Mouse (Mus musculus): ENCODE measurements around the gene 4930402H24Rik. TPM values are rescaled to one million over a fixed set of nuclear protein-coding genes. Genes with fewer than 3 reads are reported as not detected.

The 4930402H24Rik gene
- total and polyA plus RNA-seq, 2 experiments from 2014 or later: 57.6 to 131 TPM

DNA sequence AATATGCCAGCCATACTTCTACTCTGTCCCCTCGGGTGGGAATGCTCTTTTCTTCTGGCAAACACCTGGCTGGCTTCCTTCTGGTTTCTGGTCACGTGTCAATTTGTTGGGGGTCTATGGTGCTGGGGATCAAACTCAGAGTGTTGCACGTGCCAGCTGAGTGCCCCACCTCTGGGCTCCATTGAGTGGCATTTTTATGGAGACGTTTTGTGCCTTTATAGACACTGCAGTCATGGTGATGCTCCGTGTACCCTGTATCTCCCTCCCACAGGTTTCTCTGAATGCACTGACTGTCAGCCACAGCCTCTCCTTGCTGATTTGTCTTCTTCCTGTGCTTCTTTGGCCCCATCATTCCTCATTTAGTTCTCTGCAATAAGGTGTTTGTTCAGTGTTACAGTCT, 174.4 kb downstream of the 4930402H24Rik start:
- 73% methylated on average over 5 of the region's 5 CpGs for WGBS

GRCm38 (mm10) chr2:130730746-130731145, 175.5 kb downstream of the 4930402H24Rik start:
- WGBS: 90% methylated on average over 9 of the region's 9 CpGs

More for the DNA sequence above, 174.4 kb downstream of the 4930402H24Rik start:
- no peak for DNase-seq (ENCODE audit: low spot score)
- H3K27me3 ChIP-seq (ENCODE audit: insufficient read depth, low read length): no peaks in the 10 kb centered on the region
- H3K9ac ChIP-seq (replicated peaks; ENCODE audit: low read length): no peak overlapping the region
- no peak overlapping the region for H3K4me2 ChIP-seq (ENCODE audit: low read depth, low read length)
- H3K4me3 ChIP-seq (ENCODE audit: low read length): no peak overlapping the region
- no peak for ATAC-seq
- peaks cover 73% of the 10 kb centered on the region for H3K36me3 ChIP-seq (ENCODE audit: insufficient read depth, low read length)
- no peak overlapping the region for H3K27ac ChIP-seq
- no peak for TF ChIP-seq CTCF (IDR thresholded peaks at IDR 0.05; ENCODE audit: low read depth)
- no peaks in the 10 kb centered on the region for H3K9me3 ChIP-seq (ENCODE audit: low read length)
- H3K4me1 ChIP-seq (ENCODE audit: insufficient read depth, low read length): no peaks in the 10 kb centered on the region

DNA sequence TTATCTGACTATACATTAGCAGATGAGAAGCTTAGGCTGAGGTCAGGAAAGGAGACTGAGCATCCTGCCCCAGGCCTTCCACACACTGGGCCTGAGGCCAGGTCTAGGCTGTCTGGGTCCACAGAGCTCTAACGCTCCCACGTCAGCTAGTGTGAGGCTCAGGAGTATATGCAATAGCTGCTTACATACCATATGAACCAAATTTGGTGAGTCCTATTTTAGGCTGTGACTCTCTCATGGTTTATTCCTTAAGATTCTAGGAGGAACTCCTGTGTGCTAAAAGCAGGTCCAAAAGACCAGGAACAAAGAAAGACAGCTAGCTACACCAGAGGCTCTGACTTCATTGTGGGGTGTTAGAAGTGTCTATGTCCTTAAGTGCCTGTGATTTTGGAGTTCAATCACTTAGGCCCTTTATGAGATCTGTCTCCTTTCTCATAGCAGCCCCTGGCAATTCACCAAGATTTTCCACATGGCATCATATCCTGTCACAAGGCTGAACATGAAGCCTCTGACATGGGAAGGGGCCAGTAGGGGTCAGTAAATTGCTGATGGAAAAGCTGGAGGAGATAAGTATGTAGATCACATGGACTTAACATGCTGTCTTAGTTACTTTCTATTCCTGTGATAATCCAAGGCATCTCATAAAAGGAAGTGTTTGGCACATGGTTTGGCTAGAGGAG, 177.2 kb downstream of the 4930402H24Rik start:
- 93% methylated on average over 2 of the region's 2 CpGs for WGBS
- Histone ChIP-seq H3K9me3 (ENCODE audit: low read length) (no peaks in the 10 kb centered on the region), H3K27ac (no peak overlapping the region), H3K27me3 (ENCODE audit: insufficient read depth, low read length) (no peaks in the 10 kb centered on the region), H3K4me3 (ENCODE audit: low read length) (no peak overlapping the region), H3K9ac (replicated peaks; ENCODE audit: low read length) (no peak overlapping the region), H3K4me1 (ENCODE audit: insufficient read depth, low read length) (no peaks in the 10 kb centered on the region), H3K4me2 (ENCODE audit: low read depth, low read length) (no peak overlapping the region), H3K36me3 (ENCODE audit: insufficient read depth, low read length) (peaks cover 71% of the 10 kb centered on the region)
- no peak for TF ChIP-seq CTCF (IDR thresholded peaks at IDR 0.05; ENCODE audit: low read depth)
- peak; percentile 30 for DNase-seq (ENCODE audit: low spot score)
- ATAC-seq: no peak

More at GRCm38 (mm10) chr2:130730746-130731145, 175.5 kb downstream of the 4930402H24Rik start:
- Histone ChIP-seq H3K36me3 (ENCODE audit: insufficient read depth, low read length) (peaks cover 73% of the 10 kb centered on the region), H3K4me2 (ENCODE audit: low read depth, low read length) (no peak overlapping the region), H3K4me1 (ENCODE audit: insufficient read depth, low read length) (no peaks in the 10 kb centered on the region), H3K4me3 (ENCODE audit: low read length) (no peak overlapping the region), H3K27me3 (ENCODE audit: insufficient read depth, low read length) (no peaks in the 10 kb centered on the region), H3K9ac (replicated peaks; ENCODE audit: low read length) (no peak overlapping the region), H3K27ac (no peak overlapping the region), H3K9me3 (ENCODE audit: low read length) (no peaks in the 10 kb centered on the region)
- no peak for TF ChIP-seq CTCF (IDR thresholded peaks at IDR 0.05; ENCODE audit: low read depth)
- ATAC-seq (no peak), DNase-seq (ENCODE audit: low spot score) (no peak)

DNA sequence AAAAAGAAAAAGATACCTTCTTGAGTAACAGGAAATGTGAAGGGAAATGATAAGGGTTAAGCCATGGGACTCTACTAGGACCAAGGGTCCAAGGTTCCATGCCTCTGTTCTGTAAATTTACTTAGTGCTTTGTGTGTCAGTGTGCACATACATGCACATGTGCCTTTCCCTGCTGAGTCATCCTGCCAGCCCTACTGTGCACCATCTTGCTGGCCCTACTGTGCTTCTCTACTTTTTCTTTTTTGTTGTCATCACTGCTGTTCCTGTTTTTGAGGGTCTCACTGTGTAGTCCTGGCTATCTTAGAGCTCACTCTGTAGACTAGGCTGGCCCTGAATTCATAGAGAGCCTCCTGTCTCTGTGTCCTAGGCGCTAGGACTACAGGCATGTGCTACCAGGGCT, 178.5 kb downstream of the 4930402H24Rik start:
- WGBS: 94% methylated on average over 1 of the region's 1 CpGs
- ATAC-seq: no peak
- H3K4me2 ChIP-seq (ENCODE audit: low read depth, low read length): no peak overlapping the region

GRCm38 (mm10) chr2:130724369-130724768, 181.8 kb downstream of the 4930402H24Rik start:
- no peak for ATAC-seq
- H3K4me2 ChIP-seq (ENCODE audit: low read depth, low read length): no peak overlapping the region
- no peak overlapping the region for H3K27ac ChIP-seq
- no peaks in the 10 kb centered on the region for H3K4me1 ChIP-seq (ENCODE audit: insufficient read depth, low read length)
- no peak for DNase-seq (ENCODE audit: low spot score)
- H3K36me3 ChIP-seq (ENCODE audit: insufficient read depth, low read length): peaks cover 74% of the 10 kb centered on the region
- no peaks in the 10 kb centered on the region for H3K27me3 ChIP-seq (ENCODE audit: insufficient read depth, low read length)
- TF ChIP-seq CTCF (IDR thresholded peaks at IDR 0.05; ENCODE audit: low read depth): no peak
- no peak overlapping the region for H3K4me3 ChIP-seq (ENCODE audit: low read length)
- H3K9ac ChIP-seq (replicated peaks; ENCODE audit: low read length): no peak overlapping the region
- H3K9me3 ChIP-seq (ENCODE audit: low read length): no peaks in the 10 kb centered on the region
- 73% methylated on average over 4 of the region's 4 CpGs for WGBS

More for the DNA sequence above, 178.5 kb downstream of the 4930402H24Rik start:
- Histone ChIP-seq H3K9me3 (ENCODE audit: low read length) (no peaks in the 10 kb centered on the region), H3K36me3 (ENCODE audit: insufficient read depth, low read length) (peaks cover 77% of the 10 kb centered on the region), H3K4me3 (ENCODE audit: low read length) (no peak overlapping the region), H3K27me3 (ENCODE audit: insufficient read depth, low read length) (no peaks in the 10 kb centered on the region), H3K4me1 (ENCODE audit: insufficient read depth, low read length) (no peaks in the 10 kb centered on the region), H3K9ac (replicated peaks; ENCODE audit: low read length) (no peak overlapping the region), H3K27ac (no peak overlapping the region)
- no peak for TF ChIP-seq CTCF (IDR thresholded peaks at IDR 0.05; ENCODE audit: low read depth)
- no peak for DNase-seq (ENCODE audit: low spot score)

DNA sequence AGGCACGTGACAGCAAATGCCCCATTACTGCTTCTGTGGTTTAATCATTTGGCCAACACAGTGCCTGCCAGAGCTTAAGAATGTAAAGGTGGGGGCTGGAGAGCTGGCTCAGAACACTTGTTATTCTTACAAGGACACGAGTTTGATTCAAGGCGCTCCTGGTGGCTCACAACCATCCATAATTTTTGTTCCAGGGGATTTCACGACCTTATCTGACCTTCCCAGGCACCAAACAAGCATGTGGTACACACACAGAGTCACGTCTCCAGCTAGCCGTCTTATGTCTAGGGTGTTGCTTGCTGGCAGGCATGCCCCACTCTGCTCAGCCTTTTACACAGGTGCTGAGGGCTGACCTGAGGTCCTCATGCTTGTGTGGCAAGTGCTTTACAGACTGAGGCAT, 188.3 kb downstream of the 4930402H24Rik start:
- ATAC-seq (no peak), DNase-seq (ENCODE audit: low spot score) (no peak)
- Histone ChIP-seq H3K9me3 (ENCODE audit: low read length) (no peaks in the 10 kb centered on the region), H3K27ac (no peak overlapping the region), H3K4me3 (ENCODE audit: low read length) (no peak overlapping the region), H3K4me1 (ENCODE audit: insufficient read depth, low read length) (no peaks in the 10 kb centered on the region), H3K4me2 (ENCODE audit: low read depth, low read length) (no peak overlapping the region), H3K9ac (replicated peaks; ENCODE audit: low read length) (no peak overlapping the region), H3K36me3 (ENCODE audit: insufficient read depth, low read length) (peaks cover 67% of the 10 kb centered on the region), H3K27me3 (ENCODE audit: insufficient read depth, low read length) (no peaks in the 10 kb centered on the region)
- no peak for TF ChIP-seq CTCF (IDR thresholded peaks at IDR 0.05; ENCODE audit: low read depth)
- 84% methylated on average over 6 of the region's 6 CpGs for WGBS

- 70% methylated on average over 10 of the region's 10 CpGs for WGBS
- no peak overlapping the region for H3K4me3 ChIP-seq (ENCODE audit: low read length)
- DNase-seq (ENCODE audit: low spot score): no peak
- no peaks in the 10 kb centered on the region for H3K4me1 ChIP-seq (ENCODE audit: insufficient read depth, low read length)
- no peak overlapping the region for H3K27ac ChIP-seq
- no peak for ATAC-seq
- no peak overlapping the region for H3K4me2 ChIP-seq (ENCODE audit: low read depth, low read length)
- H3K9ac ChIP-seq (replicated peaks; ENCODE audit: low read length): no peak overlapping the region
- H3K9me3 ChIP-seq (ENCODE audit: low read length): no peaks in the 10 kb centered on the region
- no peak for TF ChIP-seq CTCF (IDR thresholded peaks at IDR 0.05; ENCODE audit: low read depth)
- no peaks in the 10 kb centered on the region for H3K27me3 ChIP-seq (ENCODE audit: insufficient read depth, low read length)
- H3K36me3 ChIP-seq (ENCODE audit: insufficient read depth, low read length): peaks cover 43% of the 10 kb centered on the region
These were observed 199.1 kb downstream of the 4930402H24Rik start for GRCm38 (mm10) chr2:130707057-130707456.

All from hindbrain, postnatal 0 days (tissue).